Mouse (Mus musculus): ENCODE results near the gene H2-T24. TPM values are rescaled to one million over a fixed set of nuclear protein-coding genes. Genes with fewer than 3 reads are reported as not detected.
A peak's percentile ranks its signal among the peaks of the same experiment; 100 is the strongest.
"Not testable (repeated sequence)": the region's sequence is repeated elsewhere in the genome, so short reads cannot be mapped to it uniquely, and the experiment has no call there.

Gene H2-T24
- polyA plus RNA-seq, 2 experiments, result 4.0 to 4.3 TPM

GRCm38 (mm10) chr17:36040604-36041003 lies 20.2 kb upstream of the H2-T24 start:
- H3K27ac ChIP-seq; ATAC-seq (ENCODE audit: insufficient read depth); H3K27me3 ChIP-seq (ENCODE audit: control insufficient read depth, insufficient read depth, low read length); H3K9ac ChIP-seq (replicated peaks); H3K4me3 ChIP-seq (ENCODE audit: insufficient read depth in 1 of 2, low read depth in 2 of 2, low read length in 2 of 2); DNase-seq (ENCODE audit: low read depth in 3 of 3, low spot score in 3 of 3); H3K4me2 ChIP-seq (ENCODE audit: low read depth); H3K4me1 ChIP-seq (replicated peaks; ENCODE audit: control insufficient read depth in 2 of 2, insufficient read depth in 2 of 2, low read length in 1 of 2); H3K9me3 ChIP-seq (ENCODE audit: control insufficient read depth, low read length); H3K36me3 ChIP-seq (replicated peaks; ENCODE audit: control insufficient read depth, insufficient read depth, low read depth): not testable (repeated sequence)
- WGBS (ENCODE audit: insufficient replicate concordance), result 67% methylated on average over 2 of the region's 2 CpGs

GRCm38 (mm10) chr17:36036126-36036525 lies 15.8 kb upstream of the H2-T24 start:
- ATAC-seq (ENCODE audit: insufficient read depth); DNase-seq (ENCODE audit: low read depth in 3 of 3, low spot score in 3 of 3); H3K4me1 ChIP-seq (replicated peaks; ENCODE audit: control insufficient read depth in 2 of 2, insufficient read depth in 2 of 2, low read length in 1 of 2); H3K9me3 ChIP-seq (ENCODE audit: control insufficient read depth, low read length); H3K4me3 ChIP-seq (ENCODE audit: insufficient read depth in 1 of 2, low read depth in 2 of 2, low read length in 2 of 2); H3K4me2 ChIP-seq (ENCODE audit: low read depth); H3K27ac ChIP-seq; H3K36me3 ChIP-seq (replicated peaks; ENCODE audit: control insufficient read depth, insufficient read depth, low read depth); H3K9ac ChIP-seq (replicated peaks); H3K27me3 ChIP-seq (ENCODE audit: control insufficient read depth, insufficient read depth, low read length): not testable (repeated sequence)
- 73% methylated on average over 13 of the region's 13 CpGs for WGBS (ENCODE audit: insufficient replicate concordance)
- TF ChIP-seq CTCF (IDR thresholded peaks at IDR 0.05; ENCODE audit: low read depth), result 0 out of 2 replicates have a peak, but pooled peaks have one; percentile 27

GRCm38 (mm10) chr17:36035010-36035638 lies 14.8 kb upstream of the H2-T24 start:
- H3K27me3 ChIP-seq (ENCODE audit: control insufficient read depth, insufficient read depth, low read length); H3K4me3 ChIP-seq (ENCODE audit: insufficient read depth in 1 of 2, low read depth in 2 of 2, low read length in 2 of 2); H3K9me3 ChIP-seq (ENCODE audit: control insufficient read depth, low read length); H3K36me3 ChIP-seq (replicated peaks; ENCODE audit: control insufficient read depth, insufficient read depth, low read depth); H3K27ac ChIP-seq; H3K9ac ChIP-seq (replicated peaks); DNase-seq (ENCODE audit: low read depth in 3 of 3, low spot score in 3 of 3); H3K4me2 ChIP-seq (ENCODE audit: low read depth): not testable (repeated sequence)
- peak; percentile 72 for TF ChIP-seq CTCF (IDR thresholded peaks at IDR 0.05; ENCODE audit: low read depth)
- peak; percentile 59 for ATAC-seq (ENCODE audit: insufficient read depth)
- WGBS (ENCODE audit: insufficient replicate concordance), result 26% methylated on average over 3 of the region's 3 CpGs
- peaks cover 0 to 12% of the 10 kb centered on the region in 2 experiments; a peak in 3 of 4 replicates for H3K4me1 ChIP-seq (replicated peaks; ENCODE audit: control insufficient read depth in 2 of 2, insufficient read depth in 2 of 2, low read length in 1 of 2)

- H3K4me3 ChIP-seq (ENCODE audit: insufficient read depth in 1 of 2, low read depth in 2 of 2, low read length in 2 of 2); H3K9me3 ChIP-seq (ENCODE audit: control insufficient read depth, low read length); DNase-seq (ENCODE audit: low read depth in 3 of 3, low spot score in 3 of 3); H3K4me2 ChIP-seq (ENCODE audit: low read depth); H3K27me3 ChIP-seq (ENCODE audit: control insufficient read depth, insufficient read depth, low read length); H3K27ac ChIP-seq; H3K9ac ChIP-seq (replicated peaks); H3K36me3 ChIP-seq (replicated peaks; ENCODE audit: control insufficient read depth, insufficient read depth, low read depth): not testable (repeated sequence)
- ATAC-seq (ENCODE audit: insufficient read depth), result peak; percentile 27; the same call in 1 of the 2 replicates
- H3K4me1 ChIP-seq (replicated peaks; ENCODE audit: control insufficient read depth in 2 of 2, insufficient read depth in 2 of 2, low read length in 1 of 2), result peaks cover 0 to 14% of the 10 kb centered on the region in 2 experiments; a peak in 3 of 4 replicates
- WGBS (ENCODE audit: insufficient replicate concordance), result 62% methylated on average over 3 of the region's 3 CpGs
Observed at GRCm38 (mm10) chr17:36034524-36034923, 14.2 kb upstream of the H2-T24 start.

GRCm38 (mm10) chr17:36032351-36032875 lies 12.1 kb upstream of the H2-T24 start, which contains the start of gene H2-T23:
Gene H2-T23, minus strand, starts transcription at chr17:36032855.
- Histone ChIP-seq H3K9ac (replicated peaks) (peak within 1 kb of the TSS; percentile 79), H3K4me3 (ENCODE audit: insufficient read depth in 1 of 2, low read depth in 2 of 2, low read length in 2 of 2) (peak within 1 kb of the TSS; percentile 70 to 74), H3K4me1 (replicated peaks; ENCODE audit: control insufficient read depth in 2 of 2, insufficient read depth in 2 of 2, low read length in 1 of 2) (peaks cover 0 to 16% of the 10 kb centered on the region in 2 experiments; a peak in 3 of 4 replicates), H3K27ac (peak within 1 kb of the TSS; percentile 35; the same call in 1 of the 2 replicates), H3K4me2 (ENCODE audit: low read depth) (peak within 1 kb of the TSS; percentile 83)
- not testable (repeated sequence) for H3K36me3 ChIP-seq (replicated peaks; ENCODE audit: control insufficient read depth, insufficient read depth, low read depth); H3K27me3 ChIP-seq (ENCODE audit: control insufficient read depth, insufficient read depth, low read length); H3K9me3 ChIP-seq (ENCODE audit: control insufficient read depth, low read length)
- peak in 1 of 3 experiments; percentile 54 for DNase-seq (ENCODE audit: low read depth in 3 of 3, low spot score in 3 of 3)
- peak; percentile 36 for ATAC-seq (ENCODE audit: insufficient read depth)
- under 1% methylated on average over 25 of the region's 25 CpGs for WGBS (ENCODE audit: insufficient replicate concordance)
